Mouse (Mus musculus): ENCODE measurements around the gene Bex4.

Gene Bex4

GRCm38 (mm10) chrX:136183107-136183506, 44.3 kb downstream of the Bex4 start:
- DNase-seq (ENCODE audit: low spot score), result no peak
